Mouse (Mus musculus): ENCODE results near the gene Gid4. TPM values are rescaled to one million over a fixed set of nuclear protein-coding genes. Genes with fewer than 3 reads are reported as not detected.
"Not testable (repeated sequence)": the region's sequence is repeated elsewhere in the genome, so short reads cannot be mapped to it uniquely, and the experiment has no call there.

The Gid4 gene
- total RNA-seq, 2 experiments from 2014 or later: 43.0 to 44.7 TPM

DNA sequence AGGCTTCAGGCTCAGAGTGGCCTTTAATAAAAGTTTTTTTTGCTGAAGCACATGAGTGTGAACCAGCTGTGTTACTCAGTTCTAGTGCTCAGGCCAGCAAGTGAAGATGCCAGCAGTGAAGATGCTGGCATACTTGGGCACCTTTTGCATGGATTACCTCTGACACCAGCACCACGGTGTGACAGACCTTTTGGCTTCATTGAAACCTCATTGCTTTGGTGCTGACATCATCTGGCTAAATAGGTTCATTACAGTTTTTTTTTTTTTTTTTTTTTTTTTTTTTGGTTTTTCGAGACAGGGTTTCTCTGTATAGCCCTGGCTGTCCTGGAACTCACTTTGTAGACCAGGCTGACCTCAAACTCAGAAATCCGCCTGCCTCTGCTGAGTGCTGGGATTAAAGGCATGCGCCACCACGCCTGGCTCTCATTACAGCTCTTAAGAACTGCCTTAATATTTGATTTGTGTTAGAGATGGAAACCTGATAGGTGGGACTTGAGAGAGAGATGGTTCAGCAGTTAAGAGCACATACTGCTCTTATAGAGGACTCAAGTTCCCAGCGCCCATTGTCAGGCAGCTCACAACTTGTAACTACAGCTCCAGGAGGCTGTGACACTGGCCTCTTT lies 5.2 kb downstream of the Gid4 start:
- no peak for DNase-seq (ENCODE audit: low spot score in 2 of 2)
- intact Hi-C loops (cut with DNase I): no loop called here

- intact Hi-C loops (cut with DNase I): no loop called here
- no peak for DNase-seq (ENCODE audit: low spot score in 2 of 2)
These were observed 6.1 kb downstream of the Gid4 start for GRCm38 (mm10) chr11:60423006-60423405.

- no peak for DNase-seq (ENCODE audit: low spot score in 2 of 2)
- intact Hi-C loops (cut with DNase I): no loop called here
These were observed 9.5 kb downstream of the Gid4 start for GRCm38 (mm10) chr11:60426417-60426816.

DNA sequence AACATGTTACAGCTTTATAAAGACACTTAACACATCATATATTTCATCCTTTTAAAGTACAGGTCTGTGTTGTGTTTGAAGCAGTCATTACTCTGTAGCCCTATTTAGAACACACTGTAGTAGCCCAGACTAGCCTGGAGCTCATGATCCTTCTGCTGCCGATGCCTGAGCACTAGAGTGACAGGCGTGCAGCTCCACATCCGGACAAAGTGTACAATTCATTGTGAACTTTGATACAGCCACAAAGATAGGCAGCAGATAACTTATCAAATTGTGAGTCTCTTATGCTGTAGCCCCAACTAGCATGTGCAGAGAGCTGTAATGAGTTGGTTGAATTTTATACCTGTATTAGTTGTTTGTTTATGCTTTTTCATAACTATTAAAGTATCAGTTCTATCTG lies 10.7 kb downstream of the Gid4 start:
- intact Hi-C loops (cut with DNase I): no loop called here
- no peak for DNase-seq (ENCODE audit: low spot score in 2 of 2)

- intact Hi-C loops (cut with DNase I): no loop called here
- no peak for DNase-seq (ENCODE audit: low spot score in 2 of 2)
These were observed 16.6 kb downstream of the Gid4 start for GRCm38 (mm10) chr11:60433501-60433900.

GRCm38 (mm10) chr11:60435133-60435532 lies 18.2 kb downstream of the Gid4 start:
- intact Hi-C loops (cut with DNase I): no loop called here
- DNase-seq (ENCODE audit: low spot score in 2 of 2): no peak

GRCm38 (mm10) chr11:60436618-60437017 lies 19.7 kb downstream of the Gid4 start:
- intact Hi-C loops (cut with DNase I): no loop called here
- DNase-seq (ENCODE audit: low spot score in 2 of 2): no peak

DNA sequence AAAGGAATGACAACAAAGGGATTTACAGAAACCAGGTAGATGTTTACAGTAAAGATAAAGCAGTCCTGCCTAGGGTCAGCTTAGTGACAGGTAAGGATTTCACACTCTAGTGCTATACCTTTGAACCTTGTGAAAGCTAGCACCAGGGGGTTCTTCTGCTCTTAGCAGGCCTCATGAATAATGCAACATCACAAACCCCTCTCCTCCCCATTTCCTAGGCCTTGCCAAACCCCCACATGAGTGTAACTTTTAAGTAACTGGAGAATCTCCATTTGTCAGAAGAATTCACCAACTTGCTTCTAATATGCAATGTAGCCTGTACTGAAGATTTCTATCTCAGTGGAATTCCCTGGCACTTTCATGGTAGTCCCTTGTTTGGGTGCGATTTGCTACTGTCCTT lies 22.7 kb downstream of the Gid4 start:
- DNase-seq (ENCODE audit: low spot score in 2 of 2); intact Hi-C loops (cut with DNase I): not testable (repeated sequence)

DNA sequence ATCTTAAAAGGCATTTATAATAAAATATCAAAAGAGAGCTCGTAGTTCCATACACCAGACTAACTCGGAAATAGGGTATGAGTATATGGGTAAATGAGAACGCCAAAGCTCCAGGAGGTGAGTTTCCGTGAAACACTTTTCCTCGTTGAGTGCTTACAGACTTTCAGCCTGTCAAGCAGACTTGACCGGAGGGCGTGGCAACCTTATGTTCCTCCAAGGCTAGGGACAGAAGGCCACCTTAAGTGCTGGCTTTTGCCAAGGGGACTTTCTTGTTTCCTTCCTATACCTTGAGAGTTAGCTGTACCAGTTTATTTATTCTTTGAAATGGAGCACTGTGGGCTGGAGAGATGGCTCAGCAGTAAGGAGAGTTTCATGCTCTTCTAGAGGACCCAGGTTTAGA lies 23.2 kb downstream of the Gid4 start:
- intact Hi-C loops (cut with DNase I): no loop called here
- no peak for DNase-seq (ENCODE audit: low spot score in 2 of 2)

DNA sequence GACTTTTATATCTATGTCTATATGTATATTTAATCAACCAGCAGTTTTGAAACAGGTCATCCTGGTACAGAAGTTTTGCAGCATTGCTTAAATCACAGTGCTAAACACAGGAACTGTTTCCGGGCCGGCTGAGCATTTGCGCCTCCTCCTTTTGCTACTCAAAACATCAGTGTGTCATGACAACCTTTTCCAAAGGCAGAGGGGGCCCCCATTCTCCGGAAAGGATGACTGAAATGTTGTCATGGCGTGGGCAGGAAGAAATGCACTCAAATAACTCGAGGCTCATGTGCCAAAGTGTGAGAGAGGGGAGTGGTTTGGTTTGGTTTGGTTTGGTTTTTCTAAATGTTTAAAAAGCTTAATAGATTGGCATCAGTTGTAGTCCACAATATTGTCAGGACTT lies 26.0 kb downstream of the Gid4 start:
- intact Hi-C loops (cut with DNase I): no loop called here
- DNase-seq (ENCODE audit: low spot score in 2 of 2): peak; percentile 26 to 58

GRCm38 (mm10) chr11:60444007-60444406 lies 27.1 kb downstream of the Gid4 start:
- intact Hi-C loops (cut with DNase I): no loop called here
- no peak for DNase-seq (ENCODE audit: low spot score in 2 of 2)

GRCm38 (mm10) chr11:60454080-60454744 lies 37.3 kb downstream of the Gid4 start, which contains the start of gene Drg2:
Gene Drg2, plus strand, starts transcription at chr11:60454591.
- intact Hi-C loops (cut with DNase I): no loop called here

GRCm38 (mm10) chr11:60454745-60455087 lies 37.8 kb downstream of the Gid4 start:
- peak in 1 of 2 experiments; percentile 18 for DNase-seq (ENCODE audit: low spot score in 2 of 2)
- intact Hi-C loops (cut with DNase I): loop anchor here (5.0 kb wide), 1 partner anchor 83 kb away; the partner anchor contains the start of gene Alkbh5

More at GRCm38 (mm10) chr11:60454080-60454744, 37.3 kb downstream of the Gid4 start, which contains the start of gene Drg2:
- DNase-seq (ENCODE audit: low spot score in 2 of 2): peak; percentile 91 to 93

DNA sequence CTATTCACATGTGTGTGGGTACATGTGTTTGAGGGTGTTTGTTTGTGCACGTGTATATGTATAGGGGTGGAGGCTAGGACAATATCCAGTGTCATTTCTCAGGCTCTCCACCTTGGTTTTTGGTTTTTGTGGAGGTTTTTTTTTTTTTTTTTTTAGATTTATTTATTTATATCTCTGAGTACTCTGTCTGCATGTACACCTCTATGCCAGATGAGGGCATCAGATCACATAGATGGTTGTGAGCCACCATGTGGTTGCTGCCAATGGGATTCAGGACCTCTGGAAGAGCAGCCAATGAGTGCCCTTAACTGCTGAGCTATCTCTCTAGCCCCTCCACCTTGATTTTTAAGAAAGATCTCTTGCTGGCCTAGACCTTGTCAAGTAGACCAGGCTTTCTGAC lies 41.0 kb downstream of the Gid4 start:
- intact Hi-C loops (cut with DNase I): loop anchor here (5.0 kb wide), 1 partner anchor 79 kb away; the partner anchor contains the start of gene Alkbh5
- DNase-seq (ENCODE audit: low spot score in 2 of 2): peak in 1 of 2 experiments; percentile 50

DNA sequence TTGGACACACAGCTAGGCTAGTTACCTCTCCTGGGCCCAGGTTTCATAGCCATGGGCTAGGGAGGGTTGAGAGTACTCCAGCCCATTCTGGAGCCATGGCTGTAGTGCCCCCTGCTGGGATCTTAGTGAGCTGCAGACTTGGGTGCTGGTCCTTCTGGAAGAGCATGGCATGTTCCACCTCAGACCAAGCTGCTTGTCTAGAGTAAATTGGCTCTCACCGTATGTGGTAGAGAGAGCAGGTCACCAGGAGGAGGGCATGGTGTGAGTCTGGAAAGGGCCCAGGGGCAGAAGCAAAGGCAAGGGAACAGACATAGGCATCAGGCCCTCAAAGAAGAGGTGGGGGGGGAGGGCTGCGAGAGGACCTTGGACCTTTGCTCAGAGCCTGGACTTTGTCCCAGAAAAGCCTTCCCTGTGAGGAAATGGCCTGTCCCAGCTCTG lies 49.0 kb downstream of the Gid4 start:
- DNase-seq (ENCODE audit: low spot score in 2 of 2): peak; percentile 27 to 35

DNA sequence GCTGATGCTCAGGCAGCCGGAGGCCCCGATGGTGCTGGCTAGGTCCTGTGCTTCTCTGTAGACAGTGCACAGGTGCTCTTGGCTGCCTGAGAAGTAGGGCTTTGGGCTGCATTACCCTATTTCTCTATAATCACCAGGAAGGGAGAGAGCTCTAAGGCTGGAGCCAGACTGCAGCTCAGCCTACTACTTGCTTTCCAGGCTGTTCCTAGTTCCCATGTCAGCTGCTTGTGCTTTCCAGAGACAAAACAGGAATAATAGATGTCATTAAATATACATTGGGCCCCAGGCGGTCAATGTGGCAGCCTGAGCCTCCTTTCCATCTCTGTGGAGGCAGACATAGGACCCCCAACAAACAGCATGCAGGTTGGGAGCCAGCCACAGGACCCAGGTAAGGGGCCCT lies 52.1 kb downstream of the Gid4 start, which contains the start of gene Myo15:
Myo15 (plus strand) TSS at position 301 of the 400 bp plus-strand sequence.
- no peak for DNase-seq (ENCODE audit: low spot score in 2 of 2)
- intact Hi-C loops (cut with DNase I): no loop called here

More for the DNA sequence above, 49.0 kb downstream of the Gid4 start:
- intact Hi-C loops (cut with DNase I): no loop called here

DNA sequence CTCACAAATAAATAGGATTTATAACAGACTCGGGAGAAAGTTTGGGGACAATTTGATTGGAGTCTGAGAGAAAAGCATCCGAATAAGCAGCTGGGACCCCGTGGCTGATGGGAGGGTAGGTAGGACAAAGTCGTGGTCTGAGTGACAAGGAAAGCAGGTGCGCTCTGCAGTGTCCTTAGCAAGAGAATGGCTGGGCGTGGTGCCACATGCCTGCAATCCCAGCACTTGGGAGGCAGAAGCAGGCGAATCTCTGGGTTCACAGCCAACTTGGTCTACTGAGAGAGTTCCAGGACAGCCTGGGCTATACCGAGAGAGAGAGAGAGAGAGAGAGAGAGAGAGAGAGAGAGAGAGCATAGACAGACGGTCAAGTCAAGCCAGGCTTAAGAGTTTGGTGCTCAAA lies 53.8 kb downstream of the Gid4 start:
- DNase-seq (ENCODE audit: low spot score in 2 of 2): no peak
- intact Hi-C loops (cut with DNase I): no loop called here

- DNase-seq (ENCODE audit: low spot score in 2 of 2): no peak
These were observed 57.6 kb downstream of the Gid4 start for GRCm38 (mm10) chr11:60474534-60474933.

DNA sequence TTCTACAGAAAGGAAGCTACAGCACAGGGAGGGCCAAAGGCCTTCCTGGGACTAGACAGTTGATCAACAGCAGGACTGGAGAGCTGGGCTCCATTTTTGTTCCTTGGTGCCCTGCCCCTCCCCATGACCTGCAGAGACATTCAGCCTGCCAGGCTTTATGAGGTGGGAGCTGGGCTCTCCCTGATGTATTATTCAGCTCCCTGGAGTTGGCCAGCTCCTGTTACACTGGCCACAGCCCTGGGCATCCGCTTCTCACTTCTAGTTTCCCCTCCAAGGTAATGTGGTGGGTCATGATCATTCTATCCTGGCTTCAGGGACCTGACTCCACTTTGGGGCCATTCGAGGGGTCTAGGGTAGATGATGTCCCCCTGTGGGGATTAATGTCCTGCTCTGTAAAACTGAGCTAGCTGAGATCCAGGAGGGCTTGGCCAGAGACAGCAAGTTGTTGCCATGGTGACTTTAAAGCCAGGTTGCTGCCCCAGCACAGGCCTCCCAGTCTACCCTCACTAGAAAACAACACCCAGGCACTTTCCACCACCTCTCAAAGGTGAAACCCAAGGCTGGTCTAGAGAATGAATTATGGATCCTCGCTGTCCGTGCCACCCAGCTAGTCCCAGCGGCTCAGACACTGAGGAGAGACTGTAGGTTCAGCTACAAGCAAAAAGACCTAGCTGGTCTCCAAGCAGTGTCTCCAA lies 58.9 kb downstream of the Gid4 start:
- DNase-seq (ENCODE audit: low spot score in 2 of 2): no peak
- intact Hi-C loops (cut with DNase I): no loop called here

More at GRCm38 (mm10) chr11:60474534-60474933, 57.6 kb downstream of the Gid4 start:
- intact Hi-C loops (cut with DNase I): no loop called here

DNA sequence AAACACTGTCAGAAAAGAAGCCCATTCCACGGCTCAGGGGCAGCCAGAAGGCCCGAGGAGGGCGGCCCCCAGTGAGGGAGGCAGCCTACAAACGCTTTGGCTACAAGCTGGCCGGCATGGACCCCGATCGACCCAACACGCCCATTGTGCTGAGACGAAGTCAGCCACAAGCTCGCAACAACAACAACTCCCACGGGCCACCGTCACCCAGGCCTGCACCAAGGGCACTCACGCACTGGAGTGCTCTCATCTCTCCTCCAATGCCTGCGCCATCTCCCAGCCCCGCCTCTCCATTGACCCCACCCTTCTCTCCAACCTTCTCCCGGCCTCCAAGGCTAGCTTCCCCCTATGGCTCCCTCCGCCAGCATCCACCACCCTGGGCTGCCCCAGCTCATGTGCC lies 61.2 kb downstream of the Gid4 start:
- no peak for DNase-seq (ENCODE audit: low spot score in 2 of 2)
- intact Hi-C loops (cut with DNase I): no loop called here

Data from left cerebral cortex, postnatal 14 days (tissue).